Mouse (Mus musculus) lung, embryonic 14.5 days (tissue): ENCODE results near the gene Rims1. TPM values are rescaled to one million over a fixed set of nuclear protein-coding genes. Genes with fewer than 3 reads are reported as not detected.

Experiments
- ATAC-seq: fragments of 200-750 bp; cut with Nextera tagmentation; 2 replicates; pipeline ENCODE4 v1.8.0; 2017; ENCODE audit warnings: mild to moderate bottlenecking, moderate TSS enrichment, moderate library complexity; ENCODE audit not compliant: insufficient read depth
- DNase-seq: peaks from one replicate; pipeline ENCODE4 v3.0.0-alpha.2; 2015
- H3K27ac ChIP-seq: fragments of 300-500 bp; sonication (generic); 2 replicates; pipeline ENCODE4 v1.5.1; 2014; ENCODE audit warnings: low read depth, mild to moderate bottlenecking, moderate library complexity
- H3K27me3 ChIP-seq: fragments of 300-500 bp; sonication (generic); 2 replicates; pipeline ENCODE4 v1.6.1; 2014; ENCODE audit warnings: low read length, control low read depth; ENCODE audit not compliant: insufficient read depth
- H3K36me3 ChIP-seq: fragments of 300-500 bp; sonication (generic); 2 replicates; pipeline ENCODE4 v1.6.1; 2014; ENCODE audit warnings: control low read depth; ENCODE audit not compliant: insufficient read depth
- H3K4me1 ChIP-seq: fragments of 300-500 bp; sonication (generic); 2 replicates; pipeline ENCODE4 v1.6.1; 2014; ENCODE audit warnings: antibody characterized with exemption, control low read depth; ENCODE audit not compliant: insufficient read depth
- H3K4me2 ChIP-seq: fragments of 300-500 bp; sonication (generic); 2 replicates; pipeline ENCODE4 v1.6.1; 2014; ENCODE audit warnings: mild to moderate bottlenecking
- H3K4me3 ChIP-seq: fragments of 300-500 bp; sonication (generic); 2 replicates; pipeline ENCODE4 v1.5.1; 2014; ENCODE audit warnings: low read depth, low read length
- H3K9ac ChIP-seq: fragments of 300-500 bp; sonication (generic); 2 replicates; pipeline ENCODE4 v1.6.1; 2014
- H3K9me3 ChIP-seq: fragments of 300-500 bp; sonication (generic); 2 replicates; pipeline ENCODE4 v1.6.1; 2016; ENCODE audit warnings: low read depth, low read length, control low read depth
- CTCF ChIP-seq: IDR thresholded peaks from 2 replicates; pipeline ENCODE4 v1.5.1; 2016; ENCODE audit warnings: antibody characterized with exemption, low read depth
- WGBS: fragments of 180-500 bp; shearing (Covaris S2); extraction: QIAGEN DNeasy Blood & Tissue Kit; methylation state at CpG from one replicate; pipeline ENCODE4 v1.1.7; 2014; 5-methylcytosine and 5-hydroxymethylcytosine counted together
- polyA plus RNA-seq: library from polyadenylated mRNA; unstranded; fragments of >200 nt; fragmentation: Nextera tagmentation; extraction: Ambion mirVana; gene quantifications from 2 replicates; pipeline ENCODE4 v1.2.1, GENCODE M21; 2014

The Rims1 gene
- polyA plus RNA-seq, 1 experiment from 2014 or later = 3.3 TPM

DNA sequence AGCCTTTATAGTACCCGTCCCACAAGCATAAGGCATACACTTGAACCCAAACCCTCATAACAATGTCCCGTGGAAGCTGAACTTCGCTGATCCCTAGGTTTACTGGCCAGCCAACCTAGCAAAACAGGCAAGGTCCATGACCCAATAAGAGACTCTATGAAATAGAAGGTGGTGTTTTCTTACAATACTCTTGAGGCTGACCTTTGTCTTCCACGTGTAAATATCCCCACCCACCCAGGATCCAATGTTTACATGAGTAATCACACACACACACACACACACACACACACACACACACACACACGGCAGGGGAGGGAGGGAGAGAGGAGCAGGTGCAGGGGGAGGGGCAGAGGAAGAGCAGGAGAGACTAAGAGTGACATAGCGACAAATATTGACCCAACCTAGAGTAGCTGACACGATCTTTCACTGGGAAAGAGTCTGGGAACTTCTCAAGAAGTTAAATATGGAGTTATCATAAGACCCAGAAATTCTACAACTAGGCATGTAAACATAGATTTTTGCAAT, 217.9 kb downstream of the Rims1 start:
- H3K4me1 ChIP-seq = no peaks in the 10 kb centered on the region
- H3K4me3 ChIP-seq = no peak overlapping the region
- no peaks in the 10 kb centered on the region for H3K27me3 ChIP-seq
- no peaks in the 10 kb centered on the region for H3K36me3 ChIP-seq
- TF ChIP-seq CTCF = no peak
- WGBS = 48% methylated on average over 7 of the region's 7 CpGs
- no peak overlapping the region for H3K27ac ChIP-seq
- DNase-seq (no peak), ATAC-seq (no peak)
- H3K9me3 ChIP-seq = no peaks in the 10 kb centered on the region
- H3K4me2 ChIP-seq = no peak overlapping the region
- no peak overlapping the region for H3K9ac ChIP-seq

DNA sequence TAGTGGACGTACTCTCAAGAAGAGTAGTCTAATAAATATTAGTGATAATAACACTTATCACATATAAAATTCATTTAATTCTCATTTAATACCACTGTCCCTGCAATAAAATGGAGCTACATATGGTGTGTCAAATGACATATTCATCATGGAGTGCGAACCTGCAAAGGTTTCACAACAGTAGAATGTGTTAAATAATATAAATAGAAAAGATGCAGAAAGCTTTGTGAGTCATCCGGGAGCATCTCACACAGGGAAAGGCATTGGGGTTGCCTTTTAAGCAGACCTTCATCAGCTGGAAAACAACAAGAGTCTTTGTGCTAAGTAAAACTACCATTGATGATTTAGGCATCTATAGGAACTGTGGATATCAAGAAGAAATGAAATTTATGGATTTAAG, 220.2 kb downstream of the Rims1 start:
- H3K9ac ChIP-seq = no peak overlapping the region
- no peaks in the 10 kb centered on the region for H3K9me3 ChIP-seq
- no peaks in the 10 kb centered on the region for H3K27me3 ChIP-seq
- no peaks in the 10 kb centered on the region for H3K36me3 ChIP-seq
- ATAC-seq = no peak
- no peak overlapping the region for H3K4me2 ChIP-seq
- DNase-seq = no peak
- no peak overlapping the region for H3K27ac ChIP-seq
- 65% methylated on average over 3 of the region's 3 CpGs for WGBS
- no peaks in the 10 kb centered on the region for H3K4me1 ChIP-seq
- TF ChIP-seq CTCF = no peak
- no peak overlapping the region for H3K4me3 ChIP-seq

- peak; percentile 96 for ATAC-seq
- WGBS = 33% methylated on average over 3 of the region's 3 CpGs
- H3K27me3 ChIP-seq = no peaks in the 10 kb centered on the region
- H3K27ac ChIP-seq = no peak overlapping the region
- TF ChIP-seq CTCF = no peak
- no peak overlapping the region for H3K9ac ChIP-seq
- no peaks in the 10 kb centered on the region for H3K4me1 ChIP-seq
- H3K4me3 ChIP-seq = no peak overlapping the region
- H3K36me3 ChIP-seq = no peaks in the 10 kb centered on the region
- DNase-seq = peak; percentile 77
- no peaks in the 10 kb centered on the region for H3K9me3 ChIP-seq
- no peak overlapping the region for H3K4me2 ChIP-seq
Measured at GRCm38 (mm10) chr1:22579470-22579869, 226.3 kb downstream of the Rims1 start.

DNA sequence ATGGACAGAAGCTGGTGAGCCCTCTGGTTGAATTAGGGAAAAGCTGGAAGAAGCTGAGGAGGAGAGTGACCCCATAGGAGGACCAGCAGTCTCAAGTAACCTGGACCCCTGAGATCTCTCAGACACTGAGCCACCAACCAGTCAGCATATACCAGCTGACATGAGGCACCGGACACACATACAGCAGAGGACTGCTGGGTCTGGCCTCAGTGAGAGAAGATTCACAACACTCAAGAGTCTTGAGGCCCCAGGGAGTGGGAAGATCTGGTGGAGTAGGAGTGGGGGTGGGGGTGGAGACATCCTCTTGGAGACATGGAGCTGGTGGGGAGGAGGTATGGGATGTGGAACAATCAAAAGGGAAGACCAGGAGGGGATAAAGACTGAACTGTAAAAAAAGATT, 233.1 kb downstream of the Rims1 start:
- H3K4me1 ChIP-seq = no peaks in the 10 kb centered on the region
- DNase-seq (no peak), ATAC-seq (no peak)
- WGBS = 93% methylated on average over 1 of the region's 1 CpGs
- no peak overlapping the region for H3K4me2 ChIP-seq
- H3K36me3 ChIP-seq = no peaks in the 10 kb centered on the region
- no peaks in the 10 kb centered on the region for H3K27me3 ChIP-seq
- H3K4me3 ChIP-seq = no peak overlapping the region
- TF ChIP-seq CTCF = no peak
- H3K9me3 ChIP-seq = no peaks in the 10 kb centered on the region
- H3K27ac ChIP-seq = no peak overlapping the region
- no peak overlapping the region for H3K9ac ChIP-seq

- H3K27me3 ChIP-seq = no peaks in the 10 kb centered on the region
- no peak overlapping the region for H3K4me2 ChIP-seq
- TF ChIP-seq CTCF = no peak
- 83% methylated on average over 1 of the region's 1 CpGs for WGBS
- DNase-seq (no peak), ATAC-seq (no peak)
- H3K9me3 ChIP-seq = no peaks in the 10 kb centered on the region
- H3K9ac ChIP-seq = no peak overlapping the region
- no peaks in the 10 kb centered on the region for H3K4me1 ChIP-seq
- H3K36me3 ChIP-seq = no peaks in the 10 kb centered on the region
- H3K4me3 ChIP-seq = no peak overlapping the region
- H3K27ac ChIP-seq = no peak overlapping the region
Measured at GRCm38 (mm10) chr1:22546273-22546672, 259.5 kb downstream of the Rims1 start.

DNA sequence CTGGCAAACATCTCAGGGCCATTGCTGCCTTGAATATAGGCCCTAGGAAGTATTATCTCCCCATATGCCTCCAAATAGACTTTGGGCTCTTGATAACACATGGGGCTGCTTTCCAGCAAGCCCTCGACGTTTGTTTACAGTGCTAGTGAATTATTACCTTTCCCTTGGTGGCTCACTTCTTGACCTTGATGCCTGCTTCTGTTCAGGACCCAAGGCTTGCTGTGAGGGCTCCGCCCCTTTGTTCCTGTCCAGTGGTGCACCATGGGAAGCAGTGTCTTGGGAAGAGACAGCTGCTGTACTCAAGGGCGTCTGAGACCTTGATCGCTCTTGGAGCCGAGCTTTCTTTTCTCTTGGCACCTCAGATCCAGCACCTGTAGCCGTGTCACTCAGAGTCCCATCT, 267.7 kb downstream of the Rims1 start:
- 55% methylated on average over 7 of the region's 7 CpGs for WGBS
- DNase-seq (no peak), ATAC-seq (no peak)
- no peak for TF ChIP-seq CTCF
- H3K27me3 ChIP-seq = peaks cover 28% of the 10 kb centered on the region
- H3K27ac ChIP-seq = no peak overlapping the region
- no peak overlapping the region for H3K4me2 ChIP-seq
- no peaks in the 10 kb centered on the region for H3K9me3 ChIP-seq
- no peak overlapping the region for H3K4me3 ChIP-seq
- no peaks in the 10 kb centered on the region for H3K36me3 ChIP-seq
- no peaks in the 10 kb centered on the region for H3K4me1 ChIP-seq
- no peak overlapping the region for H3K9ac ChIP-seq

DNA sequence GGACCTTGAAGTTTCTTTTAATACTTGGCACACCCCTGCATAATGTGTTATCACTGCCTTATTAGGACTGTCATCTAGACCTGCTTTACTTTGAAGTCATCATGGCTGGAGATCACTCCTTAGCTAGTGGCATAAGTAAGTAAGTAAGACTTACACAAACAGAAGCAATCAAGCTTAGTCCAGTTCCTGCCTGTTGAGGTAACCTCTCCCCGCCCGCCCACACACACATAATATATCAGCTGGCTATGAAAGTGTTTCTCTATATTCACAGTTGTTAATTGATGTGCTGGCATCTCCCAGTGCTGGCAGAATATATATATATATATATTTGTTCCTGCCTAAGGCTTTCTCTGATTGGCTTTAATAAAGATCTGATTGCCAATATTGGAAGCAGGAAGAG, 269.0 kb downstream of the Rims1 start:
- TF ChIP-seq CTCF = no peak
- H3K4me1 ChIP-seq = no peaks in the 10 kb centered on the region
- WGBS = 77% methylated on average over 2 of the region's 2 CpGs
- H3K27me3 ChIP-seq = peaks cover 38% of the 10 kb centered on the region
- H3K27ac ChIP-seq = no peak overlapping the region
- no peaks in the 10 kb centered on the region for H3K36me3 ChIP-seq
- H3K4me3 ChIP-seq = no peak overlapping the region
- H3K9me3 ChIP-seq = no peaks in the 10 kb centered on the region
- no peak overlapping the region for H3K4me2 ChIP-seq
- no peak overlapping the region for H3K9ac ChIP-seq
- DNase-seq (no peak), ATAC-seq (no peak)

GRCm38 (mm10) chr1:22535049-22535448, 270.7 kb downstream of the Rims1 start:
- H3K27ac ChIP-seq = no peak overlapping the region
- no peak overlapping the region for H3K4me3 ChIP-seq
- no peaks in the 10 kb centered on the region for H3K9me3 ChIP-seq
- peaks cover 42% of the 10 kb centered on the region for H3K27me3 ChIP-seq
- no peaks in the 10 kb centered on the region for H3K4me1 ChIP-seq
- no peak for TF ChIP-seq CTCF
- no peak overlapping the region for H3K4me2 ChIP-seq
- H3K9ac ChIP-seq = no peak overlapping the region
- DNase-seq = peak; percentile 53
- H3K36me3 ChIP-seq = no peaks in the 10 kb centered on the region
- 41% methylated on average over 4 of the region's 4 CpGs for WGBS
- ATAC-seq = no peak
